Mouse (Mus musculus) lung, postnatal 0 days (tissue): ENCODE data around the gene Ncoa3. TPM values are rescaled to one million over a fixed set of nuclear protein-coding genes. Genes with fewer than 3 reads are reported as not detected.

Experiments used
- ATAC-seq: fragments of 200-750 bp; cut with Nextera tagmentation; 2 replicates; pipeline ENCODE4 v1.8.0; 2017; ENCODE audit warnings: moderate library complexity
- DNase-seq: peaks from one replicate; pipeline ENCODE4 v3.0.0-alpha.2; 2016; ENCODE audit warnings: low spot score
- H3K27ac ChIP-seq: fragments of 300-500 bp; sonication (generic); 2 replicates; pipeline ENCODE4 v1.5.1; 2014; ENCODE audit warnings: antibody characterized with exemption, mild to moderate bottlenecking, low read length, mixed read lengths
- H3K27me3 ChIP-seq: fragments of 300-500 bp; sonication (generic); replicated peaks from 2 replicates; pipeline ENCODE4 v1.6.1; 2014; ENCODE audit warnings: low read length, mixed read lengths; ENCODE audit not compliant: insufficient read depth
- H3K36me3 ChIP-seq: fragments of 300-500 bp; sonication (generic); 2 replicates; pipeline ENCODE4 v1.6.1; 2014; ENCODE audit warnings: low read length, mixed read lengths; ENCODE audit not compliant: insufficient read depth
- H3K4me1 ChIP-seq: fragments of 300-500 bp; sonication (generic); 2 replicates; pipeline ENCODE4 v1.6.1; 2014; ENCODE audit warnings: antibody characterized with exemption, low read depth, low read length, mixed read lengths; ENCODE audit not compliant: insufficient read depth
- H3K4me2 ChIP-seq: fragments of 300-500 bp; sonication (generic); replicated peaks from 2 replicates; pipeline ENCODE4 v1.6.1; 2014; ENCODE audit warnings: low read depth, mild to moderate bottlenecking, low read length, moderate library complexity, mixed read lengths
- H3K4me3 ChIP-seq: fragments of 300-500 bp; sonication (generic); 2 replicates; pipeline ENCODE4 v1.5.1; 2014; ENCODE audit warnings: low read depth, low read length
- H3K9ac ChIP-seq: fragments of 300-500 bp; sonication (generic); replicated peaks from 2 replicates; pipeline ENCODE4 v1.6.1; 2014; ENCODE audit warnings: low read depth, mild to moderate bottlenecking
- H3K9me3 ChIP-seq: fragments of 300-500 bp; sonication (generic); 2 replicates; pipeline ENCODE4 v1.6.1; 2016; ENCODE audit warnings: low read length, mixed read lengths
- CTCF ChIP-seq: IDR thresholded peaks from 2 replicates; pipeline ENCODE4 v1.5.1; 2016; ENCODE audit warnings: antibody characterized with exemption, mild to moderate bottlenecking
- EP300 ChIP-seq: IDR thresholded peaks from 2 replicates; pipeline ENCODE4 v1.6.1; 2016; ENCODE audit warnings: antibody characterized with exemption, mild to moderate bottlenecking, control low read depth
- WGBS: fragments of 180-500 bp; shearing (Covaris S2); extraction: QIAGEN DNeasy Blood & Tissue Kit; methylation state at CpG from one replicate; pipeline ENCODE4 v1.1.7; 2014; 5-methylcytosine and 5-hydroxymethylcytosine counted together
- polyA plus RNA-seq: library from polyadenylated mRNA; unstranded; fragments of >200 nt; fragmentation: Nextera tagmentation; extraction: Ambion mirVana; gene quantifications from 2 replicates; pipeline ENCODE4 v1.2.1, GENCODE M21; 2015

Gene Ncoa3
- polyA plus RNA-seq, 1 experiment from 2014 or later, result 8.5 TPM

DNA sequence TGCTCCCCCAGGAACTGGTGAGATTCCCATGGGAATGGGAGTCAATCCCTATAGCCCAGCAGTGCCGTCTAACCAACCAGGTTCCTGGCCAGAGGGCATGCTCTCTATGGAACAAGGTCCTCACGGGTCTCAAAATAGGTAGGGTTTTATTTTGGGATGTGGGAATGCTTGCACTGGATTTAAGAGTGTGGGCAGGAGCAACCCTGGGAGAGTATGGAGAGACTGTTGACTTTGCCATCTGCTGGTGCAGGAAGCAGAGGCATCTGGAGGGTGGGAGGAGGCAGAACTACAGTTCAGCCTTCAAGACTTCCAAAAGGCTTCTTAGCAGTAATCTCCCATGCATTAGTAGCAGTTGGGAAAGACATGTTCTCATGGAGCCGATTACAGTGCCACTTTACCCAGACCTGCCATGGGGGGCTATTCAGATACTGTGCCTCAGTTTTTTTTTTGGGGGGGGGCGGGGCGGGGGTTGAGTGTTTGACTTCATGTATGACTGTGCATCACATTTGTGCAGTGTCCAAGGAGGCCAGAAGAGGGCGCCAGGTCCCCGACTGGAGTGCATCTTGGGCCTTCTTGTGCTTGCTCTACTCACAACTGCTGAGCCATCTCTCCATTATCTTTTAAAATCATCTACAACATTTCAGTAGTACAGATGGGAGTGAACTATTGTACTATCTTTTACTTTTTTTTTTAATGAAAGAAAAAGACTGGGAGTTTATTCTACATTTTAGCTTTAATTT lies 67.4 kb downstream of the Ncoa3 start:
- no peak overlapping the region for H3K4me2 ChIP-seq
- peak; percentile 55 for TF ChIP-seq CTCF
- TF ChIP-seq EP300, result no peak
- H3K27ac ChIP-seq, result no peak overlapping the region
- WGBS, result 76% methylated on average over 7 of the region's 7 CpGs
- peaks cover 25% of the 10 kb centered on the region; the same call in 1 of the 2 replicates for H3K36me3 ChIP-seq
- no peaks in the 10 kb centered on the region for H3K9me3 ChIP-seq
- DNase-seq, result no peak
- H3K9ac ChIP-seq, result no peak overlapping the region
- H3K4me3 ChIP-seq, result no peak overlapping the region
- H3K27me3 ChIP-seq, result no peaks in the 10 kb centered on the region
- ATAC-seq, result no peak
- no peaks in the 10 kb centered on the region for H3K4me1 ChIP-seq

DNA sequence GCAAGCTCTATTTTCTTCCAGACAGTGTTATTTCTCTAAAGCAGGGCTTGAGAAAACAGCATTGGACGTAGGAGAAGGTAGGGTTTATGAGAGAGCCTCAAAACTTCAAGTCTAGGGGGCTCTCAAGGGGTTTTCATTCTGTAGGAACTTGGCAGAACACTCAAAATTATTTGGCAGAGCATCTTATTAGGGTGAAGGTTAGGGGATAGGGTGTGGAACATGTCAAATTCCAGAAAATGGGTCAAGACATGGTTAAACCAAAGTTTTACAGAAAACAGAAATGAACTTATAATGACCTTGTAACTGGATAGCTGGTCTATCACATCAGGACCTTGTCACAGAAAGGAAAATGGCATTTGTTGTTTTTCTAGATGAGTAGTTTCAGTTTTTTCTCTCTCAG lies 69.6 kb downstream of the Ncoa3 start:
- ATAC-seq, result no peak; the same call in 1 of the 2 replicates
- DNase-seq, result no peak
- Histone ChIP-seq H3K4me3 (no peak overlapping the region), H3K36me3 (peaks cover 30% of the 10 kb centered on the region; the same call in 1 of the 2 replicates), H3K27me3 (no peaks in the 10 kb centered on the region), H3K9ac (no peak overlapping the region), H3K27ac (no peak overlapping the region), H3K4me1 (no peaks in the 10 kb centered on the region), H3K4me2 (no peak overlapping the region), H3K9me3 (no peaks in the 10 kb centered on the region)
- TF ChIP-seq EP300, result no peak
- TF ChIP-seq CTCF, result no peak
- 47% methylated on average over 1 of the region's 1 CpGs for WGBS

DNA sequence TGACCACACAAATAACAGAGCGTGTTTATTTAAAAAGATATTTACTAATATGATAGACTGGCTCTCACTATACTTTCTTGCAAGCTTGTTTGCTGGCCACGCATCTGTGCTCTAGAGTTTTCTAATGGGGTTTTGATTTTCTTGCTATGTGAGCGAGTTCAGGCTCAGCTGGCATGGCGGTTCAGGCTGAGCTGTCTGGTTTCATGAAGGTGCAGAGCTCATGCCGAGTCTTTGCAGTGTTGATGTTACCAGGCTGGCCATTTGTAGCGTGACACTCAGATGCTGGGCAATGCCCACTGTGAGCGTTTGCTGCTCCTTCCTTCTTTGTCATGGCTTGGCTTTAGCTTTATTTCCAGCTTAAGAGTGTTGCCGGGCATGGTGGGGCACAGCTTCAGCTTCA lies 70.0 kb downstream of the Ncoa3 start:
- H3K9ac ChIP-seq, result no peak overlapping the region
- no peaks in the 10 kb centered on the region for H3K4me1 ChIP-seq
- H3K27me3 ChIP-seq, result no peaks in the 10 kb centered on the region
- H3K9me3 ChIP-seq, result no peaks in the 10 kb centered on the region
- WGBS, result 80% methylated on average over 8 of the region's 8 CpGs
- H3K27ac ChIP-seq, result no peak overlapping the region
- ATAC-seq, result no peak
- H3K36me3 ChIP-seq, result peaks cover 30% of the 10 kb centered on the region; the same call in 1 of the 2 replicates
- H3K4me3 ChIP-seq, result no peak overlapping the region
- no peak overlapping the region for H3K4me2 ChIP-seq
- no peak for DNase-seq
- TF ChIP-seq EP300, result no peak
- TF ChIP-seq CTCF, result no peak

DNA sequence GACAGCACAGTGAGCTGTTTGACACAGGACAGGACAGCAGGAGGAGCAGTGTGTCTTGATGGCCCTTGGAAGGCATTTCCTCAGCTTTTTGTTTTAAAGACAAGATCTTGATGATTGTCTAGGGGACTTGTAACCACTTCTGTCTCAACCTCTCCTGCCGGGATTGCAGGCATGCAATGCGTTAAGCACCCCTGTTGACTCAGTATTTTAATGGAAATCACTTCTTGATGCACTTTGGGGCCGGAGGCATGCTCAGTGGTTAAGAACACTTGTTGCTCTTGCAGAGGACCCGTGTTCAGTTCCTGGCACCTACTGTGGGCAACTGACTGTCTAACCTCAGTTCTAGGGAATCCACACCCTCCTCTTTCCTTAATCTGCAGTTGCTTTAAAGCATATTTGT lies 74.0 kb downstream of the Ncoa3 start:
- WGBS, result 79% methylated on average over 4 of the region's 4 CpGs
- H3K27me3 ChIP-seq, result no peaks in the 10 kb centered on the region
- no peak for DNase-seq
- H3K36me3 ChIP-seq, result peaks cover 40% of the 10 kb centered on the region
- TF ChIP-seq EP300 (no peak), CTCF (no peak)
- no peaks in the 10 kb centered on the region for H3K4me1 ChIP-seq
- H3K9ac ChIP-seq, result no peak overlapping the region
- H3K4me3 ChIP-seq, result no peak overlapping the region
- no peak for ATAC-seq
- no peak overlapping the region for H3K4me2 ChIP-seq
- H3K9me3 ChIP-seq, result no peaks in the 10 kb centered on the region
- H3K27ac ChIP-seq, result no peak overlapping the region

- Histone ChIP-seq H3K27ac (no peak overlapping the region), H3K4me3 (no peak overlapping the region), H3K27me3 (no peaks in the 10 kb centered on the region), H3K4me1 (no peaks in the 10 kb centered on the region), H3K9ac (no peak overlapping the region), H3K36me3 (peaks cover 40% of the 10 kb centered on the region), H3K4me2 (no peak overlapping the region), H3K9me3 (no peaks in the 10 kb centered on the region)
- DNase-seq (no peak), ATAC-seq (no peak)
- TF ChIP-seq CTCF, result no peak
- TF ChIP-seq EP300, result no peak
- WGBS, result 87% methylated on average over 9 of the region's 9 CpGs
These were observed 75.8 kb downstream of the Ncoa3 start for GRCm38 (mm10) chr2:166068261-166068660.

DNA sequence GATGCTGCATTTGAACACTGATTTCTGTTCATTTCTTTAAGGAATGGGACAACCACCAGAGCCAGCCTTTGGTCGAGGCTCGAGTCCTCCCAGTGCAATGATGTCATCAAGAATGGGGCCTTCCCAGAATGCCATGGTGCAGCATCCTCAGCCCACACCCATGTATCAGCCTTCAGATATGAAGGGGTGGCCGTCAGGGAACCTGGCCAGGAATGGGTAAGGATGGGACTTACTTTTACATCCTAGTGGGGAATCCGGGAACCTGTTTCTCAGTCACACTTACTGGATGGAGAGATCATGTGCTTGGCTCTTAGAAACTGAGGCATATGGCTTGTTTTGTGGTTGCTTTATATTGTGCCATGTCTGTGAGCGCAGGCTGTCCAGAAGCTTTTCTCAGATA lies 76.7 kb downstream of the Ncoa3 start:
- Histone ChIP-seq H3K4me1 (no peaks in the 10 kb centered on the region), H3K36me3 (peaks cover 40% of the 10 kb centered on the region), H3K9ac (no peak overlapping the region), H3K9me3 (no peaks in the 10 kb centered on the region), H3K4me2 (no peak overlapping the region), H3K27ac (no peak overlapping the region), H3K27me3 (no peaks in the 10 kb centered on the region), H3K4me3 (no peak overlapping the region)
- DNase-seq (no peak), ATAC-seq (no peak)
- TF ChIP-seq CTCF (no peak), EP300 (no peak)
- 85% methylated on average over 5 of the region's 5 CpGs for WGBS

GRCm38 (mm10) chr2:166069738-166070137 lies 77.3 kb downstream of the Ncoa3 start:
- no peak for ATAC-seq
- TF ChIP-seq CTCF (no peak), EP300 (no peak)

More at GRCm38 (mm10) chr2:166069738-166070137, 77.3 kb downstream of the Ncoa3 start:
- H3K4me1 ChIP-seq, result no peaks in the 10 kb centered on the region
- WGBS, result 94% methylated on average over 7 of the region's 7 CpGs
- no peaks in the 10 kb centered on the region for H3K9me3 ChIP-seq
- DNase-seq, result no peak
- H3K27me3 ChIP-seq, result no peaks in the 10 kb centered on the region
- H3K4me2 ChIP-seq, result no peak overlapping the region
- no peak overlapping the region for H3K27ac ChIP-seq
- peaks cover 40% of the 10 kb centered on the region for H3K36me3 ChIP-seq
- no peak overlapping the region for H3K4me3 ChIP-seq
- H3K9ac ChIP-seq, result no peak overlapping the region
